Mouse (Mus musculus): ENCODE measurements around the gene Tacr2. TPM values are rescaled to one million over a fixed set of nuclear protein-coding genes. Genes with fewer than 3 reads are reported as not detected.

Gene Tacr2
- polyA plus RNA-seq, 1 experiment from 2014 or later: not detected

GRCm38 (mm10) chr10:62247815-62248214 is 4.4 kb upstream of the Tacr2 start:
- Histone ChIP-seq H3K27ac (ENCODE audit: low read depth, low read length) (no peak overlapping the region), H3K9me3 (ENCODE audit: control insufficient read depth, low read length) (no peaks in the 10 kb centered on the region), H3K27me3 (replicated peaks; ENCODE audit: control insufficient read depth, insufficient read depth, low read length) (no peaks in the 10 kb centered on the region), H3K4me2 (ENCODE audit: low read length) (no peak overlapping the region), H3K9ac (ENCODE audit: low read depth, low read length) (no peak overlapping the region), H3K36me3 (ENCODE audit: control insufficient read depth, insufficient read depth, low read length) (no peaks in the 10 kb centered on the region), H3K4me3 (ENCODE audit: low read length) (no peak overlapping the region), H3K4me1 (ENCODE audit: control insufficient read depth, insufficient read depth, low read depth, low read length) (no peaks in the 10 kb centered on the region; the same call in 1 of the 2 replicates)
- WGBS: 59% methylated on average over 8 of the region's 8 CpGs
- no peak for ATAC-seq

- 90% methylated on average over 27 of the region's 27 CpGs for WGBS
- Histone ChIP-seq H3K9ac (ENCODE audit: low read depth, low read length) (no peak overlapping the region), H3K27me3 (replicated peaks; ENCODE audit: control insufficient read depth, insufficient read depth, low read length) (no peaks in the 10 kb centered on the region; the same call in 1 of the 2 replicates), H3K27ac (ENCODE audit: low read depth, low read length) (no peak overlapping the region), H3K4me1 (ENCODE audit: control insufficient read depth, insufficient read depth, low read depth, low read length) (no peaks in the 10 kb centered on the region), H3K36me3 (ENCODE audit: control insufficient read depth, insufficient read depth, low read length) (no peaks in the 10 kb centered on the region), H3K4me3 (ENCODE audit: low read length) (no peak overlapping the region), H3K9me3 (ENCODE audit: control insufficient read depth, low read length) (no peaks in the 10 kb centered on the region), H3K4me2 (ENCODE audit: low read length) (no peak overlapping the region)
- ATAC-seq: no peak
Measured at GRCm38 (mm10) chr10:62252496-62253235, 428 bp downstream of the Tacr2 start.

GRCm38 (mm10) chr10:62258298-62258697 is 6.1 kb downstream of the Tacr2 start:
- Histone ChIP-seq H3K4me3 (ENCODE audit: low read length) (no peak overlapping the region), H3K4me1 (ENCODE audit: control insufficient read depth, insufficient read depth, low read depth, low read length) (no peaks in the 10 kb centered on the region), H3K36me3 (ENCODE audit: control insufficient read depth, insufficient read depth, low read length) (no peaks in the 10 kb centered on the region), H3K4me2 (ENCODE audit: low read length) (no peak overlapping the region), H3K9ac (ENCODE audit: low read depth, low read length) (no peak overlapping the region; the same call in 1 of the 2 replicates), H3K9me3 (ENCODE audit: control insufficient read depth, low read length) (no peaks in the 10 kb centered on the region), H3K27me3 (replicated peaks; ENCODE audit: control insufficient read depth, insufficient read depth, low read length) (no peaks in the 10 kb centered on the region; the same call in 1 of the 2 replicates), H3K27ac (ENCODE audit: low read depth, low read length) (no peak overlapping the region)
- WGBS: 94% methylated on average over 5 of the region's 5 CpGs
- ATAC-seq: no peak

DNA sequence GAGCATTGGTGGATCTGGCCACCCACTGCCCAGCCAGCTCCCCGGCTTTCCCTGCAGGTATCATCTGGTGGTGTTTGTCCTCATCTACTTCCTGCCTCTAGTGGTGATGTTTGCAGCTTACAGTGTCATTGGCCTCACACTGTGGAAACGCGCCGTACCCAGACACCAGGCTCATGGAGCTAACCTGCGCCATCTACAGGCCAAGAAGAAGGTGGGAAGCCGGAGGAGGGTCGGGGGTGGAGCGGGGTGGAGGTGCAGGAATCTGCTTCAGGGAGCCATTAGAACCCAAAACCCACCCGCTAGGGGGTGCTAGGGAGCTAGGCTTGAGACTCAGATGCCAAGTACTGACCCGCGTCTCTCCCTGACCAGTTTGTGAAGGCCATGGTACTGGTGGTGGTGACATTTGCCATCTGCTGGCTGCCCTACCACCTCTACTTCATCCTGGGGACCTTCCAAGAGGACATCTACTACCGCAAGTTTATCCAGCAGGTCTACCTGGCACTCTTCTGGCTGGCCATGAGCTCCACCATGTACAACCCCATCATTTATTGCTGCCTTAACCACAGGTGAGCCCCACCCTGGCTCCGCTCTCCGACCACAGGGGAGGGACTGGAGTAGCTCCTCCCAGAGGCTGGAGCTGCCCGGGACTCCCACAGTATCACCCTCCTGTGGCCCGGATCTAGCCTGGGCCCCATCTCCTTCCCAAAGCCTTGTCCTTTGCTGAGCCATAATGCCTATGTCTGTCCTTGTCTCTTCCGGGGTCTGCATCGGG is 9.1 kb downstream of the Tacr2 start:
- no peak overlapping the region for H3K4me3 ChIP-seq (ENCODE audit: low read length)
- H3K27me3 ChIP-seq (replicated peaks; ENCODE audit: control insufficient read depth, insufficient read depth, low read length): no peaks in the 10 kb centered on the region
- H3K9me3 ChIP-seq (ENCODE audit: control insufficient read depth, low read length): no peaks in the 10 kb centered on the region
- no peak overlapping the region for H3K4me2 ChIP-seq (ENCODE audit: low read length)
- H3K4me1 ChIP-seq (ENCODE audit: control insufficient read depth, insufficient read depth, low read depth, low read length): no peaks in the 10 kb centered on the region
- H3K27ac ChIP-seq (ENCODE audit: low read depth, low read length): no peak overlapping the region
- H3K36me3 ChIP-seq (ENCODE audit: control insufficient read depth, insufficient read depth, low read length): no peaks in the 10 kb centered on the region
- WGBS: 16% methylated on average over 18 of the region's 18 CpGs
- no peak overlapping the region for H3K9ac ChIP-seq (ENCODE audit: low read depth, low read length)
- ATAC-seq: peak; percentile 82

- no peaks in the 10 kb centered on the region for H3K4me1 ChIP-seq (ENCODE audit: control insufficient read depth, insufficient read depth, low read depth, low read length)
- H3K4me3 ChIP-seq (ENCODE audit: low read length): no peak overlapping the region
- no peak overlapping the region for H3K27ac ChIP-seq (ENCODE audit: low read depth, low read length)
- H3K4me2 ChIP-seq (ENCODE audit: low read length): no peak overlapping the region
- WGBS: 82% methylated on average over 2 of the region's 2 CpGs
- H3K27me3 ChIP-seq (replicated peaks; ENCODE audit: control insufficient read depth, insufficient read depth, low read length): no peaks in the 10 kb centered on the region
- ATAC-seq: no peak
- no peaks in the 10 kb centered on the region for H3K9me3 ChIP-seq (ENCODE audit: control insufficient read depth, low read length)
- no peak overlapping the region for H3K9ac ChIP-seq (ENCODE audit: low read depth, low read length)
- H3K36me3 ChIP-seq (ENCODE audit: control insufficient read depth, insufficient read depth, low read length): peaks cover 8% of the 10 kb centered on the region
Measured at GRCm38 (mm10) chr10:62264299-62264698, 12.1 kb downstream of the Tacr2 start.

DNA sequence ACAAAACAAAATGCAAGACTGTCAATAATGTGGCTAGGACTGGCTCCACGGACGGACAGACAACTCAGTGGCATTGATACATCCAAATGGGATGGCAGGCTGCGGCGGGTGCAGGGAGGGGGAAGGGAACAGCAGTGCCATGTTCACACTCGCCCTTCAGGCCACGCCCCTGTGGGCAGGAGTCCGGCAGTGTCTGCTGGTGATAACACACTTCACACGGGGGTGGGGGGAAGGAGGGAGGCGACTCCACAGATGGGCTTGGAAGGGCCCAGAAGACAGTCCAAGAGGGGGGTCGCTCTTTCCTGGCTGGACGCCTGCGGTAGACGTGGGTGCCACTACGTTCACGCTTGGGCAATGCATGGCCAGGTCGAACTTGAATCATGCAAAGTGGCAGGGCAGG is 17.0 kb downstream of the Tacr2 start:
- H3K36me3 ChIP-seq (ENCODE audit: control insufficient read depth, insufficient read depth, low read length): peaks cover 40% of the 10 kb centered on the region
- no peaks in the 10 kb centered on the region for H3K4me1 ChIP-seq (ENCODE audit: control insufficient read depth, insufficient read depth, low read depth, low read length)
- no peak overlapping the region for H3K27ac ChIP-seq (ENCODE audit: low read depth, low read length)
- no peak overlapping the region for H3K4me2 ChIP-seq (ENCODE audit: low read length)
- no peak overlapping the region for H3K9ac ChIP-seq (ENCODE audit: low read depth, low read length)
- H3K4me3 ChIP-seq (ENCODE audit: low read length): no peak overlapping the region
- ATAC-seq: no peak
- H3K9me3 ChIP-seq (ENCODE audit: control insufficient read depth, low read length): no peaks in the 10 kb centered on the region
- no peaks in the 10 kb centered on the region for H3K27me3 ChIP-seq (replicated peaks; ENCODE audit: control insufficient read depth, insufficient read depth, low read length)
- 86% methylated on average over 16 of the region's 16 CpGs for WGBS

- Histone ChIP-seq H3K36me3 (ENCODE audit: control insufficient read depth, insufficient read depth, low read length) (peaks cover 43% of the 10 kb centered on the region), H3K9ac (ENCODE audit: low read depth, low read length) (no peak overlapping the region), H3K27ac (ENCODE audit: low read depth, low read length) (no peak overlapping the region), H3K4me2 (ENCODE audit: low read length) (no peak overlapping the region), H3K27me3 (replicated peaks; ENCODE audit: control insufficient read depth, insufficient read depth, low read length) (no peaks in the 10 kb centered on the region), H3K9me3 (ENCODE audit: control insufficient read depth, low read length) (no peaks in the 10 kb centered on the region), H3K4me1 (ENCODE audit: control insufficient read depth, insufficient read depth, low read depth, low read length) (no peaks in the 10 kb centered on the region), H3K4me3 (ENCODE audit: low read length) (no peak overlapping the region)
- ATAC-seq: no peak
- 38% methylated on average over 4 of the region's 4 CpGs for WGBS
Measured at GRCm38 (mm10) chr10:62275235-62275634, 23.0 kb downstream of the Tacr2 start.

DNA sequence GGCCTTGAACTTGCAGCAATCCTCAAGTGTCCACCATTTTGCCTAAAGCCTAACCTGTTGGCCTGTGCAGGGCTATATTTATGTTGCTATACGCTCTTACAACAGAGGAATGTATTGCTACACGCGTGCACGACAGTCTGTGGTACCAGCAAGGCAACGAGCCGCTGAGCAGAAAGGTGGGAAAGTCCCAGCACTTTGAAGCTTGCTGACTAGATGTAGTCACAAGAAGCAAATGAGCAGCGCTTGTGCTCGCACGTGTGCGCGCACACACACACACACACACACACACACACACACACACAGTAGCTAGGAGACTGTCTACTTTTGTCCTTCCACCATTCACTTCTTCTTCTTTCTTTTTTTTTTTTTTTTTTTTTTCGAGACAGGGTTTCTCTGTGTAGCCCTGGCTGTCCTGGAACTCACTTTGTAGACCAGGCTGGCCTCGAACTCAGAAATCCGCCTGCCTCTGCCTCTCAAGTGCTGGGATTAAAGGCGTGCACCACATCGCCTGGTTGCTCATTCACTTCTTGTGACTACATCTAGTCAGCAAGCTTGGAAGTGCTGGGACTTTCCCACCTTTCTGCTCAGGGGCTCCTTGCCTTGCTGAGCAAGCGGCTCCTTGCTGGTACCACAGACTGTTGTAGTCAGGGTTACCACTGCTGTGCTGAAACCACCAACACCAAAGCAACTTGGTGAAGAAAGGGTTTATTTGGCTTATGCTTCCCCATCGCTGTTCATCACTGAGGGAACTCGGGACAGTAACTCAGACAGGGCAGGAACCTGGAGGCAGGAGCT is 25.5 kb downstream of the Tacr2 start:
- Histone ChIP-seq H3K4me2 (ENCODE audit: low read length) (no peak overlapping the region), H3K27me3 (replicated peaks; ENCODE audit: control insufficient read depth, insufficient read depth, low read length) (no peaks in the 10 kb centered on the region), H3K9me3 (ENCODE audit: control insufficient read depth, low read length) (peaks cover 2% of the 10 kb centered on the region; the same call in 1 of the 2 replicates), H3K4me3 (ENCODE audit: low read length) (no peak overlapping the region), H3K36me3 (ENCODE audit: control insufficient read depth, insufficient read depth, low read length) (peaks cover 44% of the 10 kb centered on the region), H3K9ac (ENCODE audit: low read depth, low read length) (no peak overlapping the region), H3K27ac (ENCODE audit: low read depth, low read length) (no peak overlapping the region), H3K4me1 (ENCODE audit: control insufficient read depth, insufficient read depth, low read depth, low read length) (no peaks in the 10 kb centered on the region)
- 98% methylated on average over 18 of the region's 19 CpGs for WGBS
- ATAC-seq: no peak

GRCm38 (mm10) chr10:62279066-62279465 is 26.8 kb downstream of the Tacr2 start:
- no peak overlapping the region for H3K9ac ChIP-seq (ENCODE audit: low read depth, low read length)
- H3K4me3 ChIP-seq (ENCODE audit: low read length): no peak overlapping the region
- peaks cover 2% of the 10 kb centered on the region; the same call in 1 of the 2 replicates for H3K9me3 ChIP-seq (ENCODE audit: control insufficient read depth, low read length)
- H3K4me2 ChIP-seq (ENCODE audit: low read length): no peak overlapping the region
- ATAC-seq: no peak
- no peaks in the 10 kb centered on the region for H3K4me1 ChIP-seq (ENCODE audit: control insufficient read depth, insufficient read depth, low read depth, low read length)
- H3K27me3 ChIP-seq (replicated peaks; ENCODE audit: control insufficient read depth, insufficient read depth, low read length): no peaks in the 10 kb centered on the region
- H3K27ac ChIP-seq (ENCODE audit: low read depth, low read length): no peak overlapping the region
- H3K36me3 ChIP-seq (ENCODE audit: control insufficient read depth, insufficient read depth, low read length): peaks cover 41% of the 10 kb centered on the region
- 55% methylated on average over 3 of the region's 3 CpGs for WGBS
